Mouse (Mus musculus): ENCODE measurements around the gene Tob2. TPM values are rescaled to one million over a fixed set of nuclear protein-coding genes. Genes with fewer than 3 reads are reported as not detected.

The Tob2 gene
- total and polyA plus RNA-seq, 3 experiments: 5.6 to 25.3 (median 22.0) TPM

- Histone ChIP-seq H3K4me1 (ENCODE audit: control insufficient read depth in 1 of 2, insufficient read depth in 2 of 2) (peaks cover 8 to 39% of the 10 kb centered on the region in 2 experiments), H3K4me3 (replicated peaks in 1 of 3; ENCODE audit: low read depth in 2 of 3, low read length in 2 of 3, poor library complexity in 1 of 3) (no peak overlapping the region), H3K9ac (ENCODE audit: insufficient read depth, low read depth) (no peak overlapping the region), H3K27me3 (replicated peaks) (no peaks in the 10 kb centered on the region), H3K27ac (ENCODE audit: insufficient read depth, low read depth) (no peak overlapping the region), H3K4me2 (ENCODE audit: insufficient read depth, low read depth, poor library complexity, severe bottlenecking) (no peak overlapping the region), H3K9me3 (replicated peaks; ENCODE audit: low read length) (no peaks in the 10 kb centered on the region), H3K79me2 (replicated peaks; ENCODE audit: control insufficient read depth, extremely low read depth, insufficient read depth, poor library complexity, severe bottlenecking) (peaks cover 28% of the 10 kb centered on the region), H3K36me3 (replicated peaks in 1 of 2; ENCODE audit: control insufficient read depth in 1 of 2, insufficient read depth in 1 of 2, low read length in 1 of 2) (peaks cover 46 to 84% of the 10 kb centered on the region in 2 experiments)
- dilution Hi-C loops (cut with MboI; ENCODE audit: extremely low pct_ligation_motif_present, extremely low pct_unique_long_range_greater_than_20kb, low sequenced_read_pairs) (no loop called here), in situ Hi-C loops (cut with MboI; ENCODE audit: low pct_ligation_motif_present, low pct_unique_long_range_greater_than_20kb, low sequenced_read_pairs) (no loop called here)
- no peak for DNase-seq (ENCODE audit: extremely low read depth)
- TF ChIP-seq SIN3A (IDR thresholded peaks at IDR 0.05; ENCODE audit: low read length) (no peak), JUN (IDR thresholded peaks at IDR 0.05; ENCODE audit: insufficient read depth, low read depth, low read length) (no peak), MAZ (IDR thresholded peaks at IDR 0.05; ENCODE audit: low read depth, low read length) (no peak), USF2 (conservative IDR thresholded peaks at IDR 0.05; ENCODE audit: low read depth, low read length) (no peak), HCFC1 (IDR thresholded peaks at IDR 0.05; ENCODE audit: low read depth, low read length) (no peak), ZMIZ1 (IDR thresholded peaks at IDR 0.05; ENCODE audit: low read depth, low read length) (no peak), CHD1 (IDR thresholded peaks at IDR 0.05; ENCODE audit: low read depth, low read length) (no peak), TCF12 (IDR thresholded peaks at IDR 0.05; ENCODE audit: low read depth, low read length) (no peak), KAT2A (IDR thresholded peaks at IDR 0.05; ENCODE audit: insufficient replicate concordance, low read length) (no peak), MXI1 (IDR thresholded peaks at IDR 0.05; ENCODE audit: low read depth, low read length) (no peak), NELFE (IDR thresholded peaks at IDR 0.05; ENCODE audit: low read depth, low read length) (no peak), MYC (IDR thresholded peaks at IDR 0.05; ENCODE audit: low read depth, low read length) (no peak), IRF4 (IDR thresholded peaks at IDR 0.05; ENCODE audit: low read depth, low read length) (no peak), EP300 (IDR thresholded peaks at IDR 0.05; ENCODE audit: low read length) (no peak), POLR2AphosphoS2 (IDR thresholded peaks at IDR 0.05; ENCODE audit: low read depth, low read length) (no peak)
Observed at GRCm38 (mm10) chr15:81850718-81851117, 7.9 kb downstream of the Tob2 start.

DNA sequence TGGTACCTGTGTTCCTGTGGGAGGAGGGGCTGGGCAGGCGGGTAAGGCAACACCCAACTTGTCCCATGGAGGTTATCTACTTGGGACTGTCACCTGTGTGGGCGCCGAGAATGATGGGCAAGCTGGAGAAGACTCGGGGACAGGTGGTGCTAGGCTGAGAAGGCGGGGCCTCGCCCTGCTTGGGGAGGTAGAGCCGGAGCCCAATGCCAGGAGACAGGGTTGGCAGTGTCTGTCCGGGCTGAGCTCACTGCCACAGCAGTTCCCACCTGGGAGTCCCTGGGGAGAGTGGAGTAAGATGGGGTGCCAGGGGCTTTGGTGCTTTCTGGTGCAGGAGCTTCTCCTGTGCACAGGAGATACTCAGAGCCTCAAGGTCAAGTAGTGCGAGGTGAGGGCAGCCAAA is 9.5 kb downstream of the Tob2 start:
- peaks cover 8 to 39% of the 10 kb centered on the region in 2 experiments for H3K4me1 ChIP-seq (ENCODE audit: control insufficient read depth in 1 of 2, insufficient read depth in 2 of 2)
- peaks cover 46 to 75% of the 10 kb centered on the region in 2 experiments for H3K36me3 ChIP-seq (replicated peaks in 1 of 2; ENCODE audit: control insufficient read depth in 1 of 2, insufficient read depth in 1 of 2, low read length in 1 of 2)
- no peak overlapping the region for H3K27ac ChIP-seq (ENCODE audit: insufficient read depth, low read depth)
- DNase-seq (ENCODE audit: extremely low read depth): no peak
- no peaks in the 10 kb centered on the region for H3K27me3 ChIP-seq (replicated peaks)
- H3K4me2 ChIP-seq (ENCODE audit: insufficient read depth, low read depth, poor library complexity, severe bottlenecking): no peak overlapping the region
- H3K4me3 ChIP-seq (replicated peaks in 1 of 3; ENCODE audit: low read depth in 2 of 3, low read length in 2 of 3, poor library complexity in 1 of 3): no peak overlapping the region
- in situ Hi-C loops (cut with MboI; ENCODE audit: low pct_ligation_motif_present, low pct_unique_long_range_greater_than_20kb, low sequenced_read_pairs) (no loop called here), dilution Hi-C loops (cut with MboI; ENCODE audit: extremely low pct_ligation_motif_present, extremely low pct_unique_long_range_greater_than_20kb, low sequenced_read_pairs) (no loop called here)
- no peak for TF ChIP-seq E2F4 (IDR thresholded peaks at IDR 0.05; ENCODE audit: insufficient replicate concordance, low read depth, low read length)
- TF ChIP-seq SMC3 (IDR thresholded peaks at IDR 0.05; ENCODE audit: low read depth, low read length): no peak
- no peak for TF ChIP-seq POLR2A (IDR thresholded peaks at IDR 0.05; ENCODE audit: low read depth, low read length)
- TF ChIP-seq CTCF (conservative IDR thresholded peaks at IDR 0.05 in 1 of 2, IDR thresholded peaks at IDR 0.05 in 1 of 2; ENCODE audit: low read depth in 2 of 2, low read length in 2 of 2): no peak
- TF ChIP-seq NRF1 (IDR thresholded peaks at IDR 0.05; ENCODE audit: low read depth, low read length): no peak
- TF ChIP-seq PAX5 (IDR thresholded peaks at IDR 0.05; ENCODE audit: low read length): no peak
- no peak for TF ChIP-seq MAFK (IDR thresholded peaks at IDR 0.05; ENCODE audit: insufficient replicate concordance, low read length)
- no peak for TF ChIP-seq ZNF384 (IDR thresholded peaks at IDR 0.05; ENCODE audit: low read depth, low read length)
- no peaks in the 10 kb centered on the region for H3K9me3 ChIP-seq (replicated peaks; ENCODE audit: low read length)
- no peak overlapping the region for H3K9ac ChIP-seq (ENCODE audit: insufficient read depth, low read depth)
- peaks cover 13% of the 10 kb centered on the region for H3K79me2 ChIP-seq (replicated peaks; ENCODE audit: control insufficient read depth, extremely low read depth, insufficient read depth, poor library complexity, severe bottlenecking)

All from CH12.LX (cell line).